Mouse (Mus musculus): Measurements from ENCODE around the gene Ugt1a7c. TPM values are rescaled to one million over a fixed set of nuclear protein-coding genes. Genes with fewer than 3 reads are reported as not detected.
"Not testable (repeated sequence)": the region's sequence is repeated elsewhere in the genome, so short reads cannot be mapped to it uniquely, and the experiment has no call there.

The Ugt1a7c gene
- total RNA-seq, 2 experiments from 2014 or later = 0.59 TPM; not detected in 1

- H3K4me3 ChIP-seq = no peak overlapping the region
- no peak for DNase-seq
- no peak overlapping the region for H3K27ac ChIP-seq
- no peak for TF ChIP-seq CTCF (IDR thresholded peaks at IDR 0.05)
- intact Hi-C loops (cut with DNase I) = no loop called here
Observed at GRCm38 (mm10) chr1:88104667-88105430, 10.0 kb downstream of the Ugt1a7c start.

DNA sequence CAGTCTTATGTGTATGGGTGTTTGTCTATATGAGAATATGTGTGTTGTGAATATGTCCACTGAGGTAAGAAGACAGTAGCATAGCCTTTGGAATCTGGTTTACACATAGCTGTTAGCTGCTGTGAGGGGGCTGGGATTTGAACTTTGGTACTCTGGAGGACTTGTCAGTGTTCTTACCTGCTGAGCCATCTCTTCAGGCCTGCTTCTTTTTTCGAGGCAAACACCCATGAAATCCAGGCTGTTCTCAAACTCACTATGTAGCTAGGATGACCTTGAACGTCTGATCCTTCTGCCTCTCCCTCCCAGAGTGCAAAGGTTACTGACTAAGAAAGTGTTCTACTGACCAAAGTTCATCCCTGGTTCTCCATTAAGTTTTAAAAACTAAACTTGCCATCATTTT, 10.8 kb downstream of the Ugt1a7c start:
- intact Hi-C loops (cut with DNase I) = no loop called here
- no peak overlapping the region for H3K27ac ChIP-seq
- DNase-seq = no peak
- TF ChIP-seq CTCF (IDR thresholded peaks at IDR 0.05) = no peak
- H3K4me3 ChIP-seq = no peak overlapping the region

DNA sequence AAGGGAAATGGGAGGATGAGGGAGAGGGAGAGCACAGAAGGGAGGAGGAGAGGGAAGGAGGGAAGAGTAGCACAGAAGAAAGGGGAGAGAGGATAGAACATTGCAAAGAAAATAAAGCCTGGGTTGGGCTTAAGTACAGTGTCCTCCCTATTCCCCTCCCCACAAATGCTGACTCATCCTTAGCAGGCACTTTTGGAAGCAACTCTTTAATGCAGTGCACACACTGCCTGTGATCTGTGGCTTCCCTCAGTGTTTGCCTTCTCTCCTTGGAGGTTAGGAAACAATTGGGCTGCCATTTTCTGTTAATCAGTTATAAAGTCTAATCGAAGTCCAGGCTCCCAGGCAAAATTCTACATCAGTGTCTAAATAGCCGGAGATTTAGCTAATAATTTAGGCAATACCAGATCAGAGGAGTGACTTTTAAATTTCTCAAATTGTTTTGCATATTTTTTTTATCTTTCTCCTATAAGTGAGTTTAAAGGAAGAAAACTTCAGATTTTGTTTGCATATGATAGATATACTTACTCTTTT, 14.2 kb downstream of the Ugt1a7c start:
- DNase-seq; H3K4me3 ChIP-seq; H3K27ac ChIP-seq; intact Hi-C loops (cut with DNase I): not testable (repeated sequence)

- H3K27ac ChIP-seq; intact Hi-C loops (cut with DNase I); H3K4me3 ChIP-seq; DNase-seq: not testable (repeated sequence)
Observed at GRCm38 (mm10) chr1:88109604-88110003, 14.7 kb downstream of the Ugt1a7c start.

DNA sequence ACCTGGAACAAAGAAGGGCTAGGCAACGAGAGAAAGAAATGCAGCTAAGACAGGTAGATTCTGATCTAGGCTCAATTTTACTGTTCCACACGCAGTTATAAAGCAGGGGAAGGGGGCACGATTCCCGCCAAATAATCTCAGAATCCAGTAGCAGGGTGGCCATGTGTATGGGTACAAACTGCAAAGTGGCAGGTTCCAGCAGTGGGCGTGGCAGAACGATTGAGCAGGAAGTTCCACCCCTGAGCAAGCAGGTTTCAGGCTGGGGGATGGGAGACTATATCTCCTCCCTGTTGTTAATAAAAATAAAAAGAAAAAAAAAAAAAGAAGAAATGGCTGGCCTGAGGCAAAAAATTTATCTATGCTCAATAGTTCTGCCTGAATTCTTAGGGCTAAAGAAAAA, 17.9 kb downstream of the Ugt1a7c start:
- intact Hi-C loops (cut with DNase I); H3K27ac ChIP-seq; DNase-seq; H3K4me3 ChIP-seq: not testable (repeated sequence)

GRCm38 (mm10) chr1:88120550-88120949, 25.7 kb downstream of the Ugt1a7c start:
- intact Hi-C loops (cut with DNase I); H3K27ac ChIP-seq; H3K4me3 ChIP-seq; DNase-seq: not testable (repeated sequence)
- peak; percentile 29; the same call in 1 of the 2 replicates for TF ChIP-seq CTCF (IDR thresholded peaks at IDR 0.05)

DNA sequence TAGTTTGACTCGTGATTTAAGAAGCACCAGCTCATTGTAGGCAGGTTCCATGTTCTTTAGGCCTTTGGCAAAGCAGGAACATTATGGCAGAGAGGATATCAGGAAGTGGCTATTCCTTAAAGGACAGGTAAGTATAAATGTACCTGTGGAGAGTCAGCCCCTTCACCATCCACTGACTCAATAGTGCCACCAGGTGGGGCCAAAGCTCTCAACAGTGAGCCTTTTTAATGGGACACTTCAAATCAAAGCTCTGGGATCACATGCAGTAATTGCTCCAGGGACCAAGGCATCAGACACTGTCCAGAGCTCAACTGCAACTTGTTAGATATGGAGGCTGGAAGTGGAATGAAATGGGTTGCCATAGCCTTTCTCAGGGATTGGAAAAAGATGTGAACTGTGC, 26.7 kb downstream of the Ugt1a7c start:
- H3K27ac ChIP-seq; DNase-seq; H3K4me3 ChIP-seq; intact Hi-C loops (cut with DNase I): not testable (repeated sequence)
- peak; percentile 11; the same call in 1 of the 2 replicates for TF ChIP-seq CTCF (IDR thresholded peaks at IDR 0.05)

DNA sequence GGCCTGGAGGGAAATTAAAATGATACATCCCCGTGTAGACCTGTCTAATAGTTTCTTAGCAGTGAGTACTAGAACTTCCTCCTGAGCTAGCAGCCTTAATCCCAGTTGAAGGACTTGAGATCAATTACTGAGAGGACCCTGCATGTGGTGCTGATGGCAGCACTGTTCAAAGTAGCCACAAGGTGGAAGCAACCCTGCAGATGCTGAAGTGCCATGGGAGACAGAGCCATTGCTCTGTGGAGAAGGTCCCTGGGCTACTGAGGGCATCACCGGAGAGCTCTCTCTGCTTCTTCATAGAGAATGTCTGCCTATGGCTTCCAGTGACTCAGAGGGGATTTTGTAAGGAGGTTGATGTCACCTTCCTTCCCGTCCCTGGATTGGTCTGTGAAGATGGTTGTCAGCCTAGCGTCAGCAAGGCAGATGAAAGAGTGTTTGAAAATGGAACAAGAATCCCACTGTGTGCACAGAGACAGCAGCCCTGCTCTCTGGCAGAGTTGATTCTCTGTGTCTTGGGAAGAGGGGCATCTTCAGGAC, 31.0 kb downstream of the Ugt1a7c start:
- 0 out of 2 replicates have a peak, but pooled peaks have one; percentile 4 for TF ChIP-seq CTCF (IDR thresholded peaks at IDR 0.05)
- H3K27ac ChIP-seq; H3K4me3 ChIP-seq; DNase-seq; intact Hi-C loops (cut with DNase I): not testable (repeated sequence)

- DNase-seq; H3K4me3 ChIP-seq; intact Hi-C loops (cut with DNase I): not testable (repeated sequence)
Observed at GRCm38 (mm10) chr1:88129091-88129490, 34.2 kb downstream of the Ugt1a7c start.

GRCm38 (mm10) chr1:88130223-88130622, 35.4 kb downstream of the Ugt1a7c start:
- H3K27ac ChIP-seq; H3K4me3 ChIP-seq; intact Hi-C loops (cut with DNase I); DNase-seq: not testable (repeated sequence)

More at GRCm38 (mm10) chr1:88129091-88129490, 34.2 kb downstream of the Ugt1a7c start:
- not testable (repeated sequence) for H3K27ac ChIP-seq

DNA sequence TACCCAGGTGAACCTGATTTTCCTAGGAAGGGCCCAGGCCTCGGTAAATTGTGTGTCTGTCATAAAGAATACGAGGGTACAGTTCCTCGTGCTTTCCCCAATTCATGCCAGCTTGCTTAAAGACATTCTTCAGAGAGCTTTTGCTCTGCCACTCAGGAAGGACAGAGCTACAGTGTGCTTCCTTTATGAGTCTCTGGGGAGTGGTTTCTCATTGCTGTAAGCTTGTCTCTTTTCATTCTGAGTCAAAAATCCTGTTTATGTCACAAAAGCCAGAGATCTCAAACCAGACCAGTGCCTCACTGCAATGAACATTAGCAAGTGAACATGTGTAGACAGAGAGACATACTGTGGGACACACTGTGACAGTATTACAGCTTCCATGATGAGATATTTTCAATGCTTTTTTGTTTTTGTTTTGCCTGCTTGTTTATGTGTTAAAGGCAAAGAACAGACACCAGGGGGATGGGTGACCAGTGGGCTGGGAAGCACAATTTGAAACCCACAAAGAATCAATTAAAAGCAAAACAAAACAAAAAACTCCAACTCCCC, 39.1 kb downstream of the Ugt1a7c start:
- peak overlapping the region; percentile 40; the same call in 1 of the 2 replicates for H3K27ac ChIP-seq
- TF ChIP-seq CTCF (IDR thresholded peaks at IDR 0.05) = no peak

GRCm38 (mm10) chr1:88134457-88135011, 39.7 kb downstream of the Ugt1a7c start, which contains the start of gene Ugt1a6a:
Gene Ugt1a6a (plus strand): TSS chr1:88134809.
- H3K4me3 ChIP-seq; intact Hi-C loops (cut with DNase I): not testable (repeated sequence)
- H3K27ac ChIP-seq = peak within 1 kb of the TSS; percentile 54
- peak; percentile 18 for DNase-seq

More for the DNA sequence above, 39.1 kb downstream of the Ugt1a7c start:
- intact Hi-C loops (cut with DNase I) = no loop called here
- no peak overlapping the region for H3K4me3 ChIP-seq
- DNase-seq = no peak

DNA sequence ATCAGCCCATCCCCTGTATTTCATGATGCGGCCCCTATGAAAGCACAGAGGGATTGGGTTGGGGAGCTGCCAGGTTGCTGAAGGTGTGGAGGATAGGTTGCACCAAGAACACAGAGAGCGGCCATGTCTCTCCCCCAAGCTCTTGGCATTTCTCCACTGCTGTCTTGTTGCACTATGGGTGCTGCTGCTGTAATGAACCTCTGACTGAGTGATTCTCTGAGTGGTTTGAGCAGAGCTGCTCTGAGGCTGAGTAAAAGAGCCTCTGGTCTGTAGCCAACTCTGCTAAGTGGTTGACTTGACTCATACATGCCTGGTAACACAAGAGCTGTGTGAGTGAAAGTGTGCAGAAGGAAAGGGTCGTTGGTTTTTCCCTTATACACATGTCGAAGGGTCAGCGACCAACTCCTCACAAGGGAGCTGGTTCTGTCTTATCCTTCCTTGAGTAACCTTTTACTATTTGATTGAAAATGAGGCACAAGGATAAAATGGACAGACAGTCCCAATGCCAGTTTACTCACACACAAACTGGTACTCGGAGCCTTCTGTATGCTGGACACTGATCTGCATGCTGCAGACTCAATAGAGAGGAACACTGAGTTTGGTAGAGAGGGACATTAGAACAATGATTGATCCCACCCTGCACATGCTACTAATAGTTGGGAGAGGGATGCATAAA, 40.5 kb downstream of the Ugt1a7c start:
- H3K4me3 ChIP-seq; DNase-seq; H3K27ac ChIP-seq; intact Hi-C loops (cut with DNase I): not testable (repeated sequence)

Data from gastrocnemius, adult 2 months (tissue).